Mouse (Mus musculus) thymus, postnatal 4 days (tissue): ENCODE data around the gene Adamts9.

Experiments
- DNase-seq: peaks from one replicate; pipeline ENCODE4 v3.0.0; 2021

The Adamts9 gene

DNA sequence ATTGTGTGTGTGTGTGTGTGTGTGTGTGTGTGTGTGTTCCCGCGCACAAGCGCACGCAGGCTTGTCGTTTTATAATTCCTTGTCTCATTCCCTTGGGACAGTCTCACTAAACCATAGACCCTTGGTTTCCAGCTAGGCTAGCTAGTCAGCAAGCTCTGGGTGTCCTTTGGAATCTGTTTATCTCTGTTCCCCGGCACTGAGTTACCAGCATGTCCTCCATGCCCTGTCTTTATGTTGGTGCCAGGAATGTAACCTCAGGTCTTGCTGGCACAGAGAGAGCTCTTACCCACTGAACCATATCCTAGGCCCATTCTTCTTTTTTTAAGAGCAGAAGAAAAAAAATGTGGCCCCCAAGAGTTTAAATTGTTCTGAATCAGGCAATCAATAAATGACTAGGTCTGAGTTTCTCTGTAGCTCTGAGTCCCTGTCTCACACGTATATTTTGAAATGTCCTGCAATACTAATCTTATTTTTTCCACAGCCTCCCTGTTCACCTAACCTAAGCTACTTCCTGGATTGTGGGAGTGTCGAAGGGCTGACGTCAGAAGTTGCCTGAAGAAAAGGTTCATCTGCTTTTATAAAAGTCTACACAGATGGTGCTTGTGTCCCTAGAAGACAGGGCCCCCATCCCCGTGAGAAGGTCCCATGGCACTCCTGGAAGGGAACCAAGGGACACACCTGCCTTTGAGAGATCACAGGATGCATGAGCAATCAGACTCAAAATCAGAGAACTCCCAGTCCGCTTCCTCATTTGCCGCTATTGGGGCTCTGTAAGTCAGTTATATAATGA lies 84.4 kb downstream of the Adamts9 start:
- no peak for DNase-seq

- DNase-seq = no peak
Observed at GRCm38 (mm10) chr6:92857761-92858160, 85.5 kb downstream of the Adamts9 start.

DNA sequence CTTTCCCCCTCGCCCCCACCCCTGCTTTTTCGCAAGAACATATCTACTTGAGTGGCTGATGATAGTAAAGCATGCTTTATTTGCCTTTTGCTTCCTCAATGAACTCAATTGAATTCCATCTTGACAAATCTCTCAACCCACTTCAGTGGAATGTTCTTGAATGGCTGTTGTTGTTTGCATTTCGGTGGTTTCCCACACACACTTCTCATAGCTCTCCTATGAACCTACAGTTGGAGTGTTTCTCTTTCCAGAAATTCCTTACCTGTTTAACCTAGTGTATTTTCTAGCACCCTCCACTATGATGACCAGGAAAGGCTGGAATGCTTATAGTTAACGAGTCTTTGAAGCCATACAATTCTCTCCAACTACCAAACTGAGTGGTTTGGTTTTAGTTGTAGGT lies 88.4 kb downstream of the Adamts9 start:
- no peak for DNase-seq

- no peak for DNase-seq
Observed at GRCm38 (mm10) chr6:92850250-92850649, 93.0 kb downstream of the Adamts9 start.

- DNase-seq = no peak
Observed at GRCm38 (mm10) chr6:92849208-92849607, 94.1 kb downstream of the Adamts9 start.

- DNase-seq = no peak
Observed at GRCm38 (mm10) chr6:92846614-92847013, 96.7 kb downstream of the Adamts9 start.

DNA sequence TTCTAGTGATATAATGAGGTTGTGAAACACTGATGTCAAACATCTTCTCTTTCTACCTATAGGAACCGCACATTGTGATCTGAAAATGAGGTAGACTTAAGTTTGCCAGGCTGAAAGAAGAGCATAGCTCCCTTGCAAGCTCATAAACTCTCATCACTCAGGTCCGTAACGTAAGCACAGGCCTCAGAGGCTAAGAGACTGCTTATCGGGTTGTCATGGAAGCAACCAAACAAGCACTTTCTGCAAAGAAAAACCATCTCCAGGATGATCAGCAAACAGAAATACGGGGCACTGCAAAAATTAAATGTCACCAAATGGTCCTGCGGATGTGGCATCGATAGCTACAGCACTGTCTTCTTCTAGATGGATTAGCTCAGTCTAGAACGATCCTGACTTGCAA lies 97.4 kb downstream of the Adamts9 start:
- no peak for DNase-seq

- no peak for DNase-seq
Observed at GRCm38 (mm10) chr6:92843474-92843873, 99.8 kb downstream of the Adamts9 start.

DNA sequence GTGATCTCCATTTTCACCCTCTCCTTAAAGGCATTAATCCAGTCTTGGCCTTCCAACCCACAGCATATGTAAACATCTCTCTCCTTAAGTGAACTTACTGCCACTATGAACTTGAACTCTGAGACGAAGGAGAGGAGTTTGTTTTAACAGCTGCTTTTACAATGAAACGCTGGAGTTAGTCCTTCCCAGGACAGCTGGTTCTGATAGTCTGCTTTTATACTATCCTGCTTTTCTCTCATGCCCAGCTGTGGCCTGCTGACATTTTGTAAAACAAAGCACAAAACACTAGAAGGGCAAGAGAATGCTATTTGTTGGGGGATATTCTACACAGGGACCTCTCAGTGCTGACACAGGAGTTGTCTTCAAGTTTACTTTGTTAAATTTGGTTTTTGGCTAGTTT lies 101.3 kb downstream of the Adamts9 start:
- DNase-seq = no peak

DNA sequence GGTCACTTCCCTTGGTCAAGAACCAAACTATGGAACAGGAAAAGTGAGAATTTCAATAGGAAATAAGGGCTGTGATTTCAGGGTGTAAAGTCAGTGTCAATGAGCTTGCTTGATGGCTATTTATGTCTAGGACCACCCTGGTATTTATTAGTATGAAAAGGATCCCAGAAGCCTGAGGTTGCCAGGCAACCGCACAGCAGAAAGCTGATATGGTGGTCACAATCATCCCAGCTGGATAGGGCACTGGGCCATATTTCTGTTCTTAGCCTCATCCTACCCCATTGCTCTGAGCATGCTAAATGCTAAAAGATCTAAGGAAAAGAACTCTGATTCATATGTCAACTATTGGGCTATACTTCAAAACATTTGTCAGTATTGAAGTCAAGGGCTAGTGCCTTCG lies 112.2 kb downstream of the Adamts9 start:
- DNase-seq = no peak

GRCm38 (mm10) chr6:92829148-92829547 lies 114.1 kb downstream of the Adamts9 start:
- no peak for DNase-seq

DNA sequence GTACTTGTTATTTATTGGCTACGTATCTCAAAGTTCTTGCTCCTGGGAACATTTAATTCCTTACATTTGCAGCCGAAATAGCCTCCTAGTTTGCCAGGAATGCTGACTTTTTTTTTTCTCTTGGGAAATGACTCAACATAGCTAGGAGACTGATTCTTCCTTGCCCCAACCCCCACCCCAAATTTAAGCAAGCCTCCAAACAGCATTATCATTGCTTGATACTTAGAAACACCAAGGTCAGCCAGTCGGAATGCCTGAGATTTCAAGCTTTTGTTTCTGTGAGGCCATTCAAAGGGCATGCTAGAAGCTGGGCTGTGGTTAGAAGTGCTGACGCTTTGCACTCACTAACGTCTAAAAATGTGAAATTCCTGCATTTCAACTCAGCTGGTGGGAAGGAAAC lies 115.9 kb downstream of the Adamts9 start:
- no peak for DNase-seq

DNA sequence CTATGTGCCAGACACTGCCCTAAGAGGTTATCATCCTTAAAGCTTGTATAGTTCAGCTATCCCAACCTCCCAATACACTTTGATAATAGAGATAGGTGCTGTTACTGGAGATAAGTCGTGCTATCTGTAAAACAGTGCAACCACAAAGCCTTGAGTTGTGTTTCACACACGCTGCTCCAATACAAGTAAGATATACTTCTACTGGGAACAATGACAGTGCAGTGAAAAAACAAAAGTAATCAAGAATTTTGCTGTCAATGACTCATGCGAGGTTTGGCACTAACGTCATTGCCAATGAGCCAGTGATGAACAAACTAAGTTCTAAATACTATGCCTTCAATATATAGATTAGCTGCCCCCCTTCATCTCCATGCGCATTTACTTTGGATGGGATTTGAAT lies 116.7 kb downstream of the Adamts9 start:
- DNase-seq = no peak

GRCm38 (mm10) chr6:92823991-92824390 lies 119.3 kb downstream of the Adamts9 start:
- DNase-seq = no peak

DNA sequence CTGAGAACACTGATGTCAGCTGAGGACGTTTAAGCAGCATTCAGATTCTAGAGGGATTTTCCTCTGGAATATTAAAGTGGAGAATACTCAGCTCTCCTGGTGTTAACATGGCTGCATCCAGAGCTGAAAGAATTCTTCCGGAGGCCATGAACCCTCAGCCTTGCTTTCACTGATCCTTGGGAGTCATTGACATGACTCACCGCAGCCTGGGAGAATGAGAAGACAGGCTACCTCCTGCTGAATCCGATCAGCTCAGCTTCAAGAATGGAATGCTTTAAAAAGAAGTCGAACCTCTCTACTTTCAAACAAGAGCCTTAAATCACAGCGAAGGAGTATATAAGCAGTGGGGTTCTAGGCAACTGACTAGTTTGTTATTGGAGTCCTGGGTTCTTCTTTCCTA lies 121.3 kb downstream of the Adamts9 start:
- DNase-seq = no peak

GRCm38 (mm10) chr6:92821606-92822005 lies 121.7 kb downstream of the Adamts9 start:
- no peak for DNase-seq

DNA sequence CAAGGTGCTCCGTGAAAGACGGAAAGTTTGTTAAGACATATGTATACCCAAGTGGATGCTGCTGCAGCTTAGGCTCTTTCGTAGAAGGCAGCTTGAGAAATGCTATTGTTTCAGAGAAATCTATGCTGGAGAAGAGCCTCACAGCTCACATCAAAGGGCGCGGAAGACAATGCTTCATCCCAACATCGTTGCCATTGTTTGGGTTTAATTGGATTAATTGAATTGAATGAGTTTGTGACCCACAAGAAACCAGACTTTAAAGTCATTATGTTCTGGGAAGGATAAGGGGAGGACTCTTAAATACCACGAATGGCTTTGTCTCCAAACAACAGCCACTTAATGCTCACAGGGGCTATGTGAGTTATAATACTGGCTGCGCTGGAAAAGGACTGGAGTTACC lies 125.6 kb downstream of the Adamts9 start:
- no peak for DNase-seq

DNA sequence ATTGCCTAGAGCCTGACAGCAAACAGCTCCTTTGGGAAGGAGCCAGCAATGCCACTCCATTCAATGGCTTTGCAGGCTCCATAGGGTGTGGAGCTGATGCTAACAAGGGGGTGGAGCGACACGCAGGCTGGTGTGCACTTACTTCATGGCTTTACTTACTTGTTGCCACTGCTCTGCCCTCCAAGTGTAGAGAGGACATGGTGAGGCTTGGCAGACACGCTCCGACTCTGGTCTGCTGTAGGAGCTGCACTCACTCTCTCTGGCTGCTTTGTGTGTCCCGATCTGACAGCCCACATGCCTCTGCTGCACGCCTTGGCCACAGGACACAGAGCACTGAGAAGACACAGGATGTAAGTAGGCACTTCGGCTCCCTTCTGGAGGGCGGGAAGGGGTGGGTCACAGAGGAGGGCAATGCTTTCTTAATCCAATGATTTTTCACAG lies 127.0 kb downstream of the Adamts9 start, which contains the start of gene A730049H05Rik:
TSS of gene A730049H05Rik (plus strand) at position 168 of the 441 bp plus-strand sequence.
- DNase-seq = no peak

GRCm38 (mm10) chr6:92812702-92813370 lies 130.5 kb downstream of the Adamts9 start:
- no peak for DNase-seq

DNA sequence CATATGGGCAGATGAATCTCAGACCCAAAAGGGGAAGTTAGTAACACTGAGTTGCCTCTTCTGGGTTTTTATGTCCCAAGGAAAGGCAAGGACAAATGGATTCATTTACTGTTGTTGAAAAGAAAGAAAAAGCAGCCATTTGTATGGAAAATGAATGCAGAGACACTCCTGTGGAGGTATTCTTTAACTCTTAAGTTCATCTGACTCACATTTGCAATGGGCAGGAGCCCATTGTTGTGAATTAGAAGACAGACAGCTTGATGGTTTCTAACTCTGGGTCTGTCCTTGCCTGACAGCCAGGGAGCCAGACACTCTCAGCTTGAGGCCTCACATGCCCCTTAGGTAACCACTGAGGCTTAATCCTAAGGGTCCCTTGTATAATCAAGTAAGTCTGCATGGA lies 131.7 kb downstream of the Adamts9 start:
- DNase-seq = no peak

DNA sequence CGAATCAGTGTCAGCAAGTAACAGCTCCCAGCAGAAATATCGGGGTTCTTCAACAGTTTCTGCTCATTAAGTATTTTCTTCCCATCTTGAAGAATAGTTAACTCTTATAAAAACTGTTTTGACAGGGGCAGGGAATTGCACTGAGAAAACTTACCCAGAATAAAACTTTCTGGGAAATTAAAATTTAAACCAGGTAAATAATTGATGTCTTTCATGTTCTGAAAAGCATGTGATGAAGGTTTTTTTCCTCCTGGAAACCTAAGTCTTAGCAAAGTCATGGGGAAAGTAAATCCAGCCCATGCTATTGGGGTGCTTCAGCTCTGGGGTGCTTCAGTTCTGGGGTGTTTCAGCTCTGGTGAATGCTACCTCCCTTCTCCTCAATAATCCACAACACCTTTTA lies 132.7 kb downstream of the Adamts9 start:
- DNase-seq = no peak

GRCm38 (mm10) chr6:92809818-92810217 lies 133.5 kb downstream of the Adamts9 start:
- DNase-seq = no peak

DNA sequence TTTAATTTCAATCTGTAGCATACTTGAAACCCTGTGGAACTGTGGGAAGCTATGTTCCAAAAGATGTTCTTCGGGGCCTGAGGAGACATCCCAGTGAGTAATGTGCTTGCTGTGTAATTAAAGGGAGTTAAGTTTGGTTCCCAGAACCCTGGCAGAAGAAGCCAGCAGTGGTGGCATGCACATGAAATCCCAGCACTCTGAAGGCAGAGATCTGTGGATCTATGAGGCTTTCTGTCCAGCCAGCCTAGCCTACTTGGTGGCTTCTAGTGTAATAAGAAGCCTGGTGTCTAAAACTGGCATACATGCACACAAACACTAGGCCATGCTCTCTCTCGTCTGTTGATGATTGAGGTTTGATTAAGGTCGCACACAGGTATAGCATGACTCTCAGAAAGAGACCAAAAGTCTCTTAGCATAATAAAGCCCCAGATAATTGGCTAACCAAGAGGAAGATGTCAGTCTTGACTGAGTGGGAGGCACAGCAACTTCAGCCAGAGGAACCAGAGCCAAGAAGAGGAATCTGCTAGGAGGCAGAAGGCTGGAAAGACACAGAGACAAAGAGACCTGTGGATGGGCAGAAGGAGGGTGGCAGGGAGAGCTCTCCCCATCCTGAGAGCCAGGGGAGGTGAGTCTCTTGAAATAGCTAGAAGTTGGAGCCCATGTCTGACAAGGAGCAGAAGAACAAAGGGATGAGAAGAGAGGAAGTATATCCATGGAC lies 138.9 kb downstream of the Adamts9 start:
- DNase-seq = no peak

- no peak for DNase-seq
Observed at GRCm38 (mm10) chr6:92803213-92803612, 140.1 kb downstream of the Adamts9 start.
